Mouse (Mus musculus) liver, embryonic 13.5 days (tissue): ENCODE measurements around the gene Tmem191c. TPM values are rescaled to one million over a fixed set of nuclear protein-coding genes. Genes with fewer than 3 reads are reported as not detected.
A peak's percentile ranks its signal among the peaks of the same experiment; 100 is the strongest.
"Not testable (repeated sequence)": the region's sequence is repeated elsewhere in the genome, so short reads cannot be mapped to it uniquely, and the experiment has no call there.

Source experiments
- ATAC-seq: fragments of 200-750 bp; cut with Nextera tagmentation; 2 replicates; pipeline ENCODE4 v1.8.0; 2017; ENCODE audit warnings: low read depth, mild to moderate bottlenecking, moderate number of reproducible peaks, moderate library complexity
- DNase-seq: peaks from one replicate; pipeline ENCODE4 v3.0.0; 2022
- H3K27ac ChIP-seq: fragments of 300-500 bp; sonication (generic); 2 replicates; pipeline ENCODE4 v1.5.1; 2015; ENCODE audit warnings: moderate library complexity, mild to moderate bottlenecking, inconsistent platforms
- H3K27me3 ChIP-seq: fragments of 300-500 bp; sonication (generic); 2 replicates; pipeline ENCODE4 v1.6.1; 2015; ENCODE audit warnings: mild to moderate bottlenecking, inconsistent platforms
- H3K36me3 ChIP-seq: fragments of 300-500 bp; sonication (generic); 2 replicates; pipeline ENCODE4 v1.6.1; 2015; ENCODE audit warnings: mild to moderate bottlenecking, inconsistent platforms
- H3K4me1 ChIP-seq: fragments of 300-500 bp; sonication (generic); replicated peaks from 2 replicates; pipeline ENCODE4 v1.6.1; 2015; ENCODE audit warnings: inconsistent platforms
- H3K4me2 ChIP-seq: fragments of 300-500 bp; sonication (generic); 2 replicates; pipeline ENCODE4 v1.6.1; 2015; ENCODE audit warnings: inconsistent platforms, mild to moderate bottlenecking, moderate library complexity
- H3K4me3 ChIP-seq: fragments of 300-500 bp; sonication (generic); replicated peaks from 2 replicates; pipeline ENCODE4 v1.5.1; 2015; ENCODE audit warnings: mild to moderate bottlenecking, inconsistent platforms
- H3K9ac ChIP-seq: fragments of 300-500 bp; sonication (generic); 2 replicates; pipeline ENCODE4 v1.6.1; 2015; ENCODE audit warnings: mild to moderate bottlenecking, inconsistent platforms
- H3K9me3 ChIP-seq: fragments of 300-500 bp; sonication (generic); replicated peaks from 2 replicates; pipeline ENCODE4 v1.6.1; 2016; ENCODE audit warnings: inconsistent platforms
- WGBS: fragments of 180-500 bp; shearing (Covaris S2); methylation state at CpG from one replicate; pipeline ENCODE4 v1.1.7; 2015; ENCODE audit not compliant: insufficient replicate concordance; 5-methylcytosine and 5-hydroxymethylcytosine counted together
- polyA plus RNA-seq: library from polyadenylated mRNA; unstranded; fragments of >200 nt; fragmentation: Nextera tagmentation; extraction: Ambion mirVana; gene quantifications from 2 replicates; pipeline ENCODE4 v1.2.1, GENCODE M21; 2015

Gene Tmem191c
- 2.8 and 3.2 TPM in 2 replicates for polyA plus RNA-seq

DNA sequence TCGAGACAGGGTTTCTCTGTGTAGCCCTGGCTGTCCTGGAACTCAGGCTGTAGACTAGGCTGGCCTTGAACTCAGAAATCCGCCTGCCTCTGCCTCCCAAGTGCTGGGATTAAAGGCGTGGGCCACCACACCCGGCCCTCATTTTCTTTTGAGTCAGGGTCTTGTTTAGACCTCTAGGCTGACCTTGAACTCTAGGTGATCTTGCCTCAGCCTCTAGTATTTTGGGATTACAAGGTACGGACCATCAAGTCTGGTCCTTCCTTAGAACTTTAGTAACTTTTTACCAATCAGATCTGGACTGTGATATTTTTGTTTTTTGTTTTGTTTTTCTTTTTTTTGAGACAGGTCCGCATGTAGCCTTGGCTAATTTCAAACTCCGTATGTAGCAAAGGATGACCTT is at the start of gene Tmem191c:
TSS of gene Tmem191c (plus strand) at position 357 of the 400 bp plus-strand sequence.
- peak within 1 kb of the TSS; percentile 6; the same call in 1 of the 2 replicates for H3K27ac ChIP-seq
- no peak for ATAC-seq
- H3K9me3 ChIP-seq = 0 out of 2 replicates have a peak, but pooled peaks cover 4% of the 10 kb centered on the region
- peaks cover 29% of the 10 kb centered on the region for H3K27me3 ChIP-seq
- 47% methylated on average over 7 of the region's 7 CpGs for WGBS
- H3K9ac ChIP-seq = peak within 1 kb of the TSS; percentile 74
- H3K4me2 ChIP-seq = peak within 1 kb of the TSS; percentile 95
- peaks cover 24% of the 10 kb centered on the region for H3K4me1 ChIP-seq
- H3K36me3 ChIP-seq = peaks cover 9% of the 10 kb centered on the region
- no peak for DNase-seq
- peak within 1 kb of the TSS; percentile 68 for H3K4me3 ChIP-seq

DNA sequence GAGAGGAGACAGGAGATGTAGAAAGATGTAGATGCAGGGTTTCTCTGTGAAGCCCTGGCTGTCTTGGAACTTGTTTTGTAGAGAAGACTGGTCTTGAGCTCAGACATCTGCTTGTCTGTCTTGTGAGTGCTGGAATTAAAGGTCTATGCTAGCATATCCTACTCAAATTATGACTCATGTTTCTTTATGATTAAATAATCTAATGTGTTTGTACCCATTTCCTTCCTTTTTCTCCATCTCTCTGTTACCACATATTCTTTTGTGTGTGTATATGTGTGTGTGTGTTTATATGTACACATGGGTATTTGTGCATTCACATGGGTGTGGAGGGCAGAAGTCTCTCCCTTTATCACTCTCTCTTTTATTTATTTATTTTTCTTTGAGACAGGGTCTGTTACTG is 49.4 kb upstream of the Tmem191c start:
- no peak for ATAC-seq

DNA sequence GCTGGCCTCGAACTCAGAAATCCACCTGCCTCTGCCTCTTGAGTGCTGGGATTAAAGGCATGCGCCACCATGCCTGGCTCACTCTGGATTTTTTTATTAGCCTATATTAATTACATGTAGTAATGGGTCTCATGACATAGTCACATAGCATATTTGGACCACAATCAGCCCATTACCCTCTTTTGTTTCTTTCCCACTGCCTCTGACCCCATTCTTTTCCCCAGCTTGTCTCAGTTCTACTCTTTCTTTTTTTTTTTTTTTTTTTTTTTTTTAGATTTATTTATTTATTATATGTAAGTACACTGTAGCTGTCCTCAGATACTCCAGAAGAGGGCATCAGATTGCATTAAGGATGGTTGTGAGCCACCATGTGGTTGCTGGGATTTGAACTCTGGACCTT is 44.4 kb upstream of the Tmem191c start:
- Histone ChIP-seq H3K27me3 (peaks cover 10% of the 10 kb centered on the region; the same call in 1 of the 2 replicates), H3K4me1 (peaks cover 38% of the 10 kb centered on the region)
- H3K27ac ChIP-seq, H3K9ac ChIP-seq, H3K9me3 ChIP-seq, H3K4me3 ChIP-seq, H3K36me3 ChIP-seq, H3K4me2 ChIP-seq, DNase-seq, ATAC-seq: not testable (repeated sequence)
- WGBS = 72% methylated on average over 2 of the region's 2 CpGs

More for the DNA sequence above, 49.4 kb upstream of the Tmem191c start:
- H3K4me2 ChIP-seq = no peak overlapping the region
- H3K27ac ChIP-seq = no peak overlapping the region
- H3K36me3 ChIP-seq = no peaks in the 10 kb centered on the region
- H3K4me1 ChIP-seq = peaks cover 3% of the 10 kb centered on the region; the same call in 1 of the 2 replicates
- no peak overlapping the region for H3K4me3 ChIP-seq
- no peak for DNase-seq
- no peak overlapping the region for H3K9ac ChIP-seq
- H3K9me3 ChIP-seq = no peaks in the 10 kb centered on the region
- peaks cover 10% of the 10 kb centered on the region; the same call in 1 of the 2 replicates for H3K27me3 ChIP-seq

DNA sequence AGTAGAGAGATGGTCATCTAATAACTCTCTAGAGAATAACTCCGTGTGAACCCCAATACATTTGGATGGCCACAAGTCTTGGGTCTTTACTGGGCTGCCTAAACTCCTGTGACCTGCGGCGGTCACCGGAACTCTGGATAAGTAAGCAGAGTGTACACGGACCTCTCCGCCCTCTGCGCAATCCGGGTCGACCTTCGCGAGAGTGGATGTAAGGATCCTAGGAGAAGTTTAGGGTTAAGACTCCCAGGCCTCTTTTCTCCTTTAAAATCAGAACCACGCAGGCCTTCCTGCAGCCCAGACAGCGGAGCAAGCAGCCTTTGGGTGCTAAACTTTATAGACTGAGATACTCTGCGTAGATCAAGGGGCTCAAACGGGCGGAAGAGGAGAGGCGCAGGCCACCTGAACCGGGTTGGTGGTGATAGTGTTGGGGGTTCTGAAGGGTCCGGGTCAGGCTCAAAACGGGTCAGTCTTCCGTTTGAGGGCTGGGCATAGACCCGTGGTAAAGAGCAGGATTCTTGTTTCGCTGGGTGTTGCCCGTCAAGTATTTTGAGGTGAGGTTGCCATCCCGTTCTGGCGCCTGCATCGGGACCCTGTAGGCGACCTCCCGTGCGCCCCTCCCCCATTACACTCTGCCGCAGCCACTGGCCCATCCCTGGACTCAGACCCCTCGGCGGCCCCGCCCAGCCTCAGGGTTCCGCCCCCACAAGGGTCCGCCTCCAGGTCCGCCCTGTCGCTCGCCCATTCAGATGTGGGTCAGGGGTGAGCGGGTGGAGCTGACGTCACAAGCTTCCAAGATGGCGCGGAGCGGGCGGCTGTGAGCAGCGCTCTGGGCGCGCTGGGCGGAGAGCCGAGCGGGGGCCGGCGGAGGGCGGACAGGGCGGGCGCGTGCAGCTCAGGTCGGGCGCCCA is 42.8 kb upstream of the Tmem191c start, which contains the start of gene Hic2:
TSS of gene Hic2 (plus strand) at position 779 of the 908 bp plus-strand sequence.
- ATAC-seq (peak; percentile 91), DNase-seq (peak; percentile 91)
- Histone ChIP-seq H3K9me3 (no peaks in the 10 kb centered on the region), H3K9ac (peak within 1 kb of the TSS; percentile 92), H3K4me2 (peak within 1 kb of the TSS; percentile 98), H3K36me3 (no peaks in the 10 kb centered on the region), H3K4me3 (peak within 1 kb of the TSS; percentile 92), H3K27me3 (peaks cover 10% of the 10 kb centered on the region; the same call in 1 of the 2 replicates), H3K27ac (peak within 1 kb of the TSS; percentile 77), H3K4me1 (peaks cover 53% of the 10 kb centered on the region)
- WGBS = 3% methylated on average over 57 of the region's 59 CpGs

DNA sequence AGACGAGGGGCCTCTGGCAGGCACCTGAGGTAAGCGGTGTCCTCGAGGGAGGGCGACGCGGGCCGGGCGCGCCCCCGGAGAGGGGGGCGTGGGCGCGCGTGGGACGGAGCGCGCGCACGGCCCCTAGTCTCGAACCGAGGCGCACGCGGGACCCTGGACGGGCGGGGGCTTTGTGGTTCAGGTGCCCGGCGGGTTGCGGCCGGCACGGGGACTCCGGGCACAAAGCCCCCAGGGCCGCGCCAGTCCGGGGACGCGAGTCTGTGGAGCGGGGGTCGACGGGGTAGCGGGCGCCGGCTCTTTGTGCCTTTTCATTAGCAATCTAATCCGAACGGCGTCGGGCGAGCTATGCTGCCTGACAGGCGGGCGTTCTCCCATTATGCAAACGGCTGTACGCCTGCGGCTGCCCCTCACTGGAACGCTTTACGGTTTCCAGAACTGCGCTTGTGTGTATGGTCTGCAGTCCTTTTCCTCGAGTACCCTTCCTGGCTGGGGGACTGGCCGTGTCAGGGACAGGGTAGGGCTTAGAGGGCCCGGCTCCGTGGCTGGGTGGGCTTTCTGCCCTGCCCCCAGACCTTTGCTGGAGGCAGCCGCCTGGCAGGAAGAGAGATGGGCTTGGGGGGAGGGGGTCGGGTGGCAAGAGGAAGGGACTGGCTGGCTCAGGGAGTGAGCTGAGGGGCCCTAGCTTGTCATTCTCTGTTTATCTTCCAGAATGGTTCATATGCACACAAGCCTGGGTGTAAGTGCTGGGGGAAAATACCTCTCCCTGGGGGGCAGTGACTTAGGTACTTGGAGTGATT is 42.0 kb upstream of the Tmem191c start:
- Histone ChIP-seq H3K27me3 (peaks cover 10% of the 10 kb centered on the region; the same call in 1 of the 2 replicates), H3K4me2 (peak overlapping the region; percentile 98), H3K9me3 (no peaks in the 10 kb centered on the region), H3K36me3 (no peaks in the 10 kb centered on the region), H3K4me3 (peak overlapping the region; percentile 92), H3K27ac (peak overlapping the region; percentile 77), H3K9ac (peak overlapping the region; percentile 92), H3K4me1 (peaks cover 61% of the 10 kb centered on the region)
- WGBS = under 1% methylated on average over 62 of the region's 62 CpGs
- ATAC-seq (peak; percentile 13), DNase-seq (peak; percentile 29)

DNA sequence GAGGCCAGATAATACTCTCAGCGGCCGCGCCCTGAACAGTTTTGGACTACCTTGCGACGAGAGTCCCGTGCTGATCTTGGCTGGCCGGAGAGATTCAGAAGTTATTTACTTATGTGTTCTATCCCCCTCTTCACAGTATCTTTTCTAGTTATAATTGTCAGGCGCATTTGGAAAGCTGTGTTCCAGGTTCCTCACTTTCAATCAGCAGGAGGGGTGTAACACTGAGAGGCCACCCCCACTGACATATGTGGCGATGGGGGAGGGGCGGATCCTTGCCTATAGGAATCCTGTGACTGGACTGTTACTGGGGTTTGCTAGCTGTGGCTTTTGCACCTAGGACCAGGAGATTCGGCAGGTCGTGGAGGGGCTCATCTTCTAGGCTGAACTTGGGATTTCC is 41.4 kb upstream of the Tmem191c start:
- Histone ChIP-seq H3K9ac (peak overlapping the region; percentile 92), H3K4me1 (peaks cover 67% of the 10 kb centered on the region), H3K4me3 (peak overlapping the region; percentile 92), H3K27me3 (peaks cover 4% of the 10 kb centered on the region; the same call in 1 of the 2 replicates), H3K27ac (peak overlapping the region; percentile 77; the same call in 1 of the 2 replicates), H3K4me2 (peak overlapping the region; percentile 98), H3K9me3 (no peaks in the 10 kb centered on the region), H3K36me3 (no peaks in the 10 kb centered on the region)
- peak; percentile 40 for DNase-seq
- no peak for ATAC-seq
- WGBS = 2% methylated on average over 12 of the region's 12 CpGs

DNA sequence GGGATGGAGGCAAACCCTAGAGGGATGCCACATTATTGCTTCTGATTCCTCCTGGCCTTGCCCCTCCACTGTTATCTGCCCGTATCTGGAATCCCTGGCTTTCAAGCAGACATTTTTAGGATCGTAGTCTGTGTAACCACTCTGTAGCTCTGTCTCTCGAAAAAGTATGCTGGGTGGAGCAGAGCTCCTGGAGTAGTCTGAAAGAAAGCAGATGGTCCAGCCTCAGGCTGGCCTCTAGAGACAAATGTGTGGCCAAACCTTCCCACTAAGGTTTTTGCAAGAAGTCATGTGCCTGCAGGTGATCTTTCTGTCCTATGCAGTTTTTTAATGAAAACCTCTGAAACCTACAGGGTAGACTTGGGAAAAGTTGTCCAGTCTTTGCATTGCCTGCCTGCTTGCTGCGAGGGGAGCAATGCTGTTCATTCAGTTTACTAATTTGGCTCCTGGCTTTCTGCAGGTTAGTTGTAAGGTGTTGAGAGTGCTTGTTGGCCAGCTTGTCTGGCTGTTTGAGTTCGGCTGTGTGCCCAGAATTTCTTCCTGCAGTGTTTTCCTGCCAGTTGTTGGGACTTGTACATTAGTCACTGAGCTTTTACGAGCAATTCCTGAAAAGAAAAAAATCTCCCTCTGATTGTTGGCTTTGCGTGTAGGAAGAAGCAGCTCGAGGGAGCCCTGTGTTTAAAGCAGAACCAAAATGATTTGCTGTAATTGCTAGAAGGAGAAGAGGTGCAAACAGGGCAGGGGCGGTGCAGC is 40.8 kb upstream of the Tmem191c start:
- peak overlapping the region; percentile 98 for H3K4me2 ChIP-seq
- H3K4me1 ChIP-seq = peaks cover 73% of the 10 kb centered on the region
- no peaks in the 10 kb centered on the region for H3K9me3 ChIP-seq
- no peak for DNase-seq
- peak overlapping the region; percentile 92 for H3K9ac ChIP-seq
- ATAC-seq = no peak
- peak overlapping the region; percentile 77; the same call in 1 of the 2 replicates for H3K27ac ChIP-seq
- no peaks in the 10 kb centered on the region for H3K27me3 ChIP-seq
- H3K4me3 ChIP-seq = peak overlapping the region; percentile 92
- H3K36me3 ChIP-seq = no peaks in the 10 kb centered on the region
- 43% methylated on average over 9 of the region's 9 CpGs for WGBS

DNA sequence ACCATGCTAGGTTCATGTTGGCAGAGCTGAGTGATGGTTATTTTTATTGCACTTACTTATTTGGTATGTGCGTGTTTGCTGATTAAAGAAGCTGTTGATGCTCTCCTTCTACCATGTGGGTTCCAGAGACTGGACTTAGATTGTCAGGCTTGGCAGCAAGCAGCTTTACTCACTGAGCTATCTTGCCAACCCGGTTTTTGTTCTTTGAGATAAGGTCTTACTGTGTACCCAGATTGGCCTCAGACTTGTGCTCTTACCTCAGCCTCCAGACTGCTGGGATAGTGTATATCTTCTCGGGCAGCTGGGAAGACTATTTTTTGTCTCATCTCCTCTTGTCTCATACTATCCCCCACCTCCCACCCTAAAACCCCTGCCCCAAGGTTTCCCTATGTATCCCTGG is 38.2 kb upstream of the Tmem191c start:
- peak; percentile 54 for DNase-seq
- Histone ChIP-seq H3K9ac (no peak overlapping the region), H3K4me1 (peaks cover 91% of the 10 kb centered on the region), H3K27me3 (no peaks in the 10 kb centered on the region), H3K36me3 (no peaks in the 10 kb centered on the region), H3K9me3 (no peaks in the 10 kb centered on the region), H3K27ac (peak overlapping the region; percentile 53; the same call in 1 of the 2 replicates), H3K4me2 (peak overlapping the region; percentile 19; the same call in 1 of the 2 replicates), H3K4me3 (no peak overlapping the region)
- WGBS = 13% methylated on average over 3 of the region's 3 CpGs
- ATAC-seq = peak; percentile 58

DNA sequence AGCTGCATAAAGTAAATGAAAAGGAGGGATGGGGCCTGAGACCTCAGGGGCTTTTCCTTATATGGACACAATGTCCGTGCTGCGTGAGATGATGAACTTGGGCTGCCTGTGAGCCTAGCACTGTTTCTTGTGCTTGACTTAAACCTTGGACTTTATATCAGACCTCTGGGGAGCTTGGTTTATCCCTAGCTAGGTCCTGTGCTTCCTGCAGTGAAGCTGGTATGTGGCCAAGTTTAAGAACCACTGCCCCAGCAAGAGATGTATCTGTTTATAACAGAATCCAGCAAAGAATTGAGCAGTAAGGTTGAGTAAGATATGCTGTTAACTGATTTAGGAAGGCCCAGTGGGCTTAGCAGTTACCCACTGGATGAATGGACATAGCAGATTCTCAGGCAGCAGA is 36.5 kb upstream of the Tmem191c start:
- 66% methylated on average over 2 of the region's 2 CpGs for WGBS
- ATAC-seq = no peak
- no peaks in the 10 kb centered on the region for H3K9me3 ChIP-seq
- H3K27ac ChIP-seq = no peak overlapping the region
- no peak overlapping the region for H3K4me2 ChIP-seq
- H3K9ac ChIP-seq = no peak overlapping the region
- no peaks in the 10 kb centered on the region for H3K27me3 ChIP-seq
- H3K36me3 ChIP-seq = no peaks in the 10 kb centered on the region
- no peak overlapping the region for H3K4me3 ChIP-seq
- no peak for DNase-seq
- H3K4me1 ChIP-seq = peaks cover 92% of the 10 kb centered on the region

DNA sequence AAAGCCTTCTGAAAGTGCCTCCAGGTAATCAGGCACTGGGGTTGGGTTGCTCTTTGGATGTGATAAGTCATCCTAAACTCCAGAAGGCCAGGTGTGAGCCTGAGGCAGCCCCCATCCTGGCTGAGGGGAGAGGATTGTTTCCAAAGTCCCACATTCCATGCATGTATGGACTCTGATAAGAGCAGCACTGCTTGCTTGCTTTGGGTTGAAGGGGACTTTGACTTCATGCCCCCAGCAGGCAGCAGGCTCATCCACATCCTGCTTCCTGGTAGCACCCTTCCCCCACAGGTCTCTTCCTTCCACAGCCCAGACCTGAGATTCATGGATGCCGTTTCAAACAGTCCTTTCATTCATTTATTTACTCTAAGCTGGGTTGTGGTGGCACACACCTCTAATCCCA is 32.1 kb upstream of the Tmem191c start:
- peaks cover 86% of the 10 kb centered on the region for H3K4me1 ChIP-seq
- DNase-seq (no peak), ATAC-seq (peak; percentile 68)
- H3K27me3 ChIP-seq = no peaks in the 10 kb centered on the region
- WGBS = 36% methylated on average over 1 of the region's 1 CpGs
- H3K36me3 ChIP-seq = no peaks in the 10 kb centered on the region
- no peaks in the 10 kb centered on the region for H3K9me3 ChIP-seq
- H3K4me2 ChIP-seq = no peak overlapping the region
- H3K27ac ChIP-seq = peak overlapping the region; percentile 65
- no peak overlapping the region; the same call in 1 of the 2 replicates for H3K9ac ChIP-seq
- no peak overlapping the region for H3K4me3 ChIP-seq
